Mouse (Mus musculus) intestine, embryonic 14.5 days (tissue): ENCODE measurements around the gene Engase. TPM values are rescaled to one million over a fixed set of nuclear protein-coding genes. Genes with fewer than 3 reads are reported as not detected.

Source experiments
- ATAC-seq: fragments of 200-750 bp; cut with Nextera tagmentation; replicated peaks from 2 replicates; pipeline ENCODE4 v1.8.0; 2017; ENCODE audit warnings: low read depth, moderate number of reproducible peaks, moderate TSS enrichment, moderate library complexity; ENCODE audit not compliant: low FRiP score, low TSS enrichment
- DNase-seq: peaks from one replicate; pipeline ENCODE4 v3.0.0-alpha.2; 2018; ENCODE audit warnings: low spot score
- H3K27ac ChIP-seq: fragments of 300-500 bp; sonication (generic); 2 replicates; pipeline ENCODE4 v1.5.1; 2014; ENCODE audit warnings: low read depth, mild to moderate bottlenecking, control low read depth
- H3K27me3 ChIP-seq: fragments of 300-500 bp; sonication (generic); replicated peaks from 2 replicates; pipeline ENCODE4 v1.6.1; 2014; ENCODE audit warnings: low read length, control low read depth; ENCODE audit not compliant: control insufficient read depth, insufficient read depth
- H3K36me3 ChIP-seq: fragments of 300-500 bp; sonication (generic); 2 replicates; pipeline ENCODE4 v1.6.1; 2014; ENCODE audit warnings: low read length, control low read depth; ENCODE audit not compliant: control insufficient read depth, insufficient read depth
- H3K4me1 ChIP-seq: fragments of 300-500 bp; sonication (generic); replicated peaks from 2 replicates; pipeline ENCODE4 v1.6.1; 2014; ENCODE audit warnings: low read length, control low read depth, mixed read lengths; ENCODE audit not compliant: control insufficient read depth, insufficient read depth
- H3K4me2 ChIP-seq: fragments of 300-500 bp; sonication (generic); 2 replicates; pipeline ENCODE4 v1.6.1; 2014; ENCODE audit warnings: low read length
- H3K4me3 ChIP-seq: fragments of 300-500 bp; sonication (generic); 2 replicates; pipeline ENCODE4 v1.5.1; 2014; ENCODE audit warnings: low read depth, low read length, control low read depth, mixed read lengths
- H3K9ac ChIP-seq: fragments of 300-500 bp; sonication (generic); 2 replicates; pipeline ENCODE4 v1.6.1; 2014; ENCODE audit warnings: mild to moderate bottlenecking, low read length
- H3K9me3 ChIP-seq: fragments of 300-500 bp; sonication (generic); 2 replicates; pipeline ENCODE4 v1.6.1; 2016; ENCODE audit warnings: low read length, control low read depth; ENCODE audit not compliant: control insufficient read depth
- WGBS: fragments of 180-500 bp; shearing (Covaris S2); extraction: QIAGEN DNeasy Blood & Tissue Kit; methylation state at CpG from one replicate; pipeline ENCODE4 v1.1.7; 2014; 5-methylcytosine and 5-hydroxymethylcytosine counted together
- polyA plus RNA-seq: library from polyadenylated mRNA; unstranded; fragments of >200 nt; fragmentation: Nextera tagmentation; extraction: Ambion mirVana; gene quantifications from 2 replicates; pipeline ENCODE4 v1.2.1, GENCODE M21; 2014

Engase gene
- polyA plus RNA-seq, 1 experiment from 2014 or later = 11.9 TPM

- Histone ChIP-seq H3K9me3 (no peaks in the 10 kb centered on the region), H3K4me1 (peaks cover 4% of the 10 kb centered on the region; the same call in 1 of the 2 replicates), H3K4me2 (no peak overlapping the region), H3K9ac (no peak overlapping the region), H3K27ac (no peak overlapping the region), H3K4me3 (no peak overlapping the region), H3K27me3 (no peaks in the 10 kb centered on the region), H3K36me3 (peaks cover 27% of the 10 kb centered on the region)
- DNase-seq = no peak
- ATAC-seq = no peak
- 83% methylated on average over 11 of the region's 11 CpGs for WGBS
Observed at GRCm38 (mm10) chr11:118481231-118481630, 4.6 kb downstream of the Engase start.

GRCm38 (mm10) chr11:118481751-118482150 is 5.1 kb downstream of the Engase start:
- H3K9ac ChIP-seq = no peak overlapping the region
- H3K4me2 ChIP-seq = no peak overlapping the region
- peaks cover 4% of the 10 kb centered on the region; the same call in 1 of the 2 replicates for H3K4me1 ChIP-seq
- no peaks in the 10 kb centered on the region for H3K9me3 ChIP-seq
- WGBS = 73% methylated on average over 14 of the region's 14 CpGs
- no peak for ATAC-seq
- no peak overlapping the region for H3K4me3 ChIP-seq
- no peaks in the 10 kb centered on the region for H3K27me3 ChIP-seq
- no peak for DNase-seq
- peaks cover 28% of the 10 kb centered on the region for H3K36me3 ChIP-seq
- H3K27ac ChIP-seq = no peak overlapping the region

- Histone ChIP-seq H3K27me3 (no peaks in the 10 kb centered on the region), H3K4me3 (no peak overlapping the region), H3K4me2 (no peak overlapping the region), H3K27ac (no peak overlapping the region), H3K9me3 (no peaks in the 10 kb centered on the region), H3K9ac (no peak overlapping the region), H3K4me1 (no peaks in the 10 kb centered on the region), H3K36me3 (peaks cover 33% of the 10 kb centered on the region)
- WGBS = 79% methylated on average over 8 of the region's 8 CpGs
- no peak for ATAC-seq
- no peak for DNase-seq
Observed at GRCm38 (mm10) chr11:118484169-118484568, 7.5 kb downstream of the Engase start.

- H3K36me3 ChIP-seq = peaks cover 33% of the 10 kb centered on the region
- H3K27ac ChIP-seq = no peak overlapping the region
- H3K9me3 ChIP-seq = no peaks in the 10 kb centered on the region
- no peak overlapping the region for H3K9ac ChIP-seq
- no peak for DNase-seq
- ATAC-seq = no peak
- no peaks in the 10 kb centered on the region for H3K27me3 ChIP-seq
- no peak overlapping the region for H3K4me3 ChIP-seq
- H3K4me2 ChIP-seq = no peak overlapping the region
- 82% methylated on average over 11 of the region's 11 CpGs for WGBS
- H3K4me1 ChIP-seq = no peaks in the 10 kb centered on the region
Observed at GRCm38 (mm10) chr11:118485338-118485737, 8.7 kb downstream of the Engase start.

- Histone ChIP-seq H3K27ac (no peak overlapping the region), H3K9me3 (no peaks in the 10 kb centered on the region), H3K36me3 (peaks cover 33% of the 10 kb centered on the region), H3K4me2 (no peak overlapping the region), H3K9ac (no peak overlapping the region), H3K4me1 (no peaks in the 10 kb centered on the region), H3K27me3 (no peaks in the 10 kb centered on the region), H3K4me3 (no peak overlapping the region)
- no peak for ATAC-seq
- no peak for DNase-seq
- 89% methylated on average over 3 of the region's 3 CpGs for WGBS
Observed at GRCm38 (mm10) chr11:118485780-118486179, 9.2 kb downstream of the Engase start.

- WGBS = 92% methylated on average over 6 of the region's 6 CpGs
- no peaks in the 10 kb centered on the region for H3K9me3 ChIP-seq
- H3K9ac ChIP-seq = no peak overlapping the region
- DNase-seq = no peak
- no peak overlapping the region for H3K27ac ChIP-seq
- no peak overlapping the region for H3K4me2 ChIP-seq
- no peaks in the 10 kb centered on the region for H3K27me3 ChIP-seq
- no peak overlapping the region for H3K4me3 ChIP-seq
- no peaks in the 10 kb centered on the region for H3K4me1 ChIP-seq
- H3K36me3 ChIP-seq = peaks cover 33% of the 10 kb centered on the region
- ATAC-seq = no peak
Observed at GRCm38 (mm10) chr11:118486281-118486680, 9.7 kb downstream of the Engase start.

GRCm38 (mm10) chr11:118486881-118487772 is 10.5 kb downstream of the Engase start:
- no peak for DNase-seq
- H3K9ac ChIP-seq = no peak overlapping the region
- no peak overlapping the region for H3K4me2 ChIP-seq
- H3K4me3 ChIP-seq = no peak overlapping the region
- H3K27ac ChIP-seq = no peak overlapping the region
- H3K36me3 ChIP-seq = peaks cover 30% of the 10 kb centered on the region
- ATAC-seq = no peak
- H3K9me3 ChIP-seq = no peaks in the 10 kb centered on the region
- 80% methylated on average over 29 of the region's 29 CpGs for WGBS
- no peaks in the 10 kb centered on the region for H3K4me1 ChIP-seq
- no peaks in the 10 kb centered on the region for H3K27me3 ChIP-seq

- no peak for DNase-seq
- Histone ChIP-seq H3K36me3 (peaks cover 21% of the 10 kb centered on the region), H3K9ac (no peak overlapping the region), H3K9me3 (no peaks in the 10 kb centered on the region), H3K4me2 (no peak overlapping the region), H3K27ac (no peak overlapping the region), H3K4me3 (no peak overlapping the region), H3K4me1 (0 out of 2 replicates have a peak, but pooled peaks cover 6% of the 10 kb centered on the region), H3K27me3 (no peaks in the 10 kb centered on the region)
- 74% methylated on average over 8 of the region's 8 CpGs for WGBS
- no peak for ATAC-seq
Observed at GRCm38 (mm10) chr11:118488191-118488906, 11.7 kb downstream of the Engase start.
